Mouse (Mus musculus) common myeloid progenitor, adult 5-6 weeks (primary cell): ENCODE measurements around the gene Mapkapk2. TPM values are rescaled to one million over a fixed set of nuclear protein-coding genes. Genes with fewer than 3 reads are reported as not detected.
"Not testable (repeated sequence)": the region's sequence is repeated elsewhere in the genome, so short reads cannot be mapped to it uniquely, and the experiment has no call there.

Experiments used
- ATAC-seq: replicated peaks from 2 replicates; pipeline ENCODE4 v1.8.0; 2016; ENCODE audit warnings: low read depth, mild to moderate bottlenecking, moderate TSS enrichment, inconsistent platforms; ENCODE audit not compliant: poor library complexity, severe bottlenecking
- total RNA-seq: library from RNA; stranded (forward); fragments of 200-1000, 187-1606 nt; gene quantifications from 2 replicates; pipeline ENCODE4 v1.2.3, GENCODE M21; 2017

Mapkapk2 gene
- total RNA-seq = 124 and 128 TPM in 2 replicates

DNA sequence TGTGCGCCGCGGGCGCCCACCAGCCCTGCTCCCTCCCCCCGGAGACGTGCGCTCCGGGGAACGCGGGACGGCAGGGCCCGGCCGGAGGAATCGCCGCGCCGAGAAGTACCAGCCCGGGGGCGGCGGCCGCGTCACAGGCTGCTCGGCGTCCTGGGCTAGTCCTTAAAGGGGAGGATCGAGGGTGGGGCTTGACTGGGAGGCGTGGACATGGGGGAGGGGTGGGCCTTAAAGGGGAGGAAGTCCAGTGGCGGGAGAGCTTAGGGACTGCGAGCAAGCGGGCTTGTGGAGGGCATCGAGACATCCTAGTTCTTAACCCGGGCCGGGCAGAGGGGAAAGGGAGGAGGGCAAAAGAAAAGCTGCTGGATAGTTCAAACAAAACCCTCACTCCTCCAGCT is at the start of gene Mapkapk2:
Mapkapk2 (minus strand) TSS at position 127 of the 395 bp plus-strand sequence.
- ATAC-seq = peak; percentile 82

DNA sequence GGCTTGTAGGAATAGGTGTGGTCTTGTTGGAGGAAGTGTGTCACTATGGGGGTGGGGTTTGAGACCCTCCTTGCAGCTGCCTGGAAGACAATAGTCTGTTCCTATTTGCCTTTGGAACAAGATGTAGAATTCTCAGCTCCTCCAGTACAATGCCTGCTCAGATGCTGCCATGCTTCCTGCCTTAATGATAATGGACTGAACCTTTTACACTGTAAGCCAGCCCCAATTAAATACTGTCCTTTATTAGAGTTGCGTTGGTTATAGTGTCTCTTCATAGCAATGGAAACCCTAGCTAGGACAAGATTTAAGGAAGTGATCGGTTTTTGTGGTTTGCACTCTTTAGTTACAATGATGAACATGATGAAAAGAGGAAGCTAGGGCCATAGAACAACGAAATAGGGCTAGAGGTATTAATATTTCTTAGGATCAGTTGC is 48.6 kb upstream of the Mapkapk2 start:
- peak; percentile 94 for ATAC-seq

DNA sequence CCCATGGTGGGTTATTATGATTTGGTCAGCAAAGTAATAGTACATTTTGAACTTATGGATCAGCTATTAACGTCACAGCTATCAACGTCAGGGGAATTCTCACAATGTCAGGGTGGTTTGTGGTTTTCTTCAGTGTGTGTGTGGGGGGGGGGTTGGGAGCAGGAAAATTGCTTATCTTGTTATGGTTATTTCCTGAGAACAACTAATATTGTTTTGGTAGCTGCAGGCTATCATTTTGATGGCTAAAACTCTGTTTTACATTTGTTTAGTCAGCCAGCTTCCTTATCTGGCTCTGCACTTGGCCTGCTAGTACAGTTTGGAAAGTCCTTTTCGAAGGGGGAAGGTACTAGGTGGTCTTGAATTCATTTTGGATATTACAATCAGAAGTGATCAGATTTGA is 47.6 kb upstream of the Mapkapk2 start:
- ATAC-seq = not testable (repeated sequence)

GRCm38 (mm10) chr1:131142472-131142871 is 44.8 kb upstream of the Mapkapk2 start:
- no peak for ATAC-seq

DNA sequence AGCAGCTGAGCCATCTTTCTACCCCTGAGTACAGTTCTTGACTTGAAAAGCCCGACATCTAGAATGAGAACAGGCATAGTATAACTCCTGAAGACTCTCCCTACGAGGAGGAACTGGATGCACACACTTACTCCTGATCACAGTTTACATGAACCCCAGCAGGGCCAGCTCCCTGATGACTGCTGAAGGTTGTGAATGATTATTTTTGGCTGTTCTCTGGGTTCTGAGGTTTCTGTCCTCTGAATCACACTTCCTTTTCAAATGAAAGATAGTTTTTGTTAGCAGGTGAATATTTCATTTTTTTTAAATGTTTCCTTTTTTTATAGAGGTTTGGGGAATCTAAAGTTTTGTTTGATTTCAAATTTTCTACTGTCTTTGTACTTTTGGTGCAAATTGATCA is 43.8 kb upstream of the Mapkapk2 start:
- no peak for ATAC-seq

DNA sequence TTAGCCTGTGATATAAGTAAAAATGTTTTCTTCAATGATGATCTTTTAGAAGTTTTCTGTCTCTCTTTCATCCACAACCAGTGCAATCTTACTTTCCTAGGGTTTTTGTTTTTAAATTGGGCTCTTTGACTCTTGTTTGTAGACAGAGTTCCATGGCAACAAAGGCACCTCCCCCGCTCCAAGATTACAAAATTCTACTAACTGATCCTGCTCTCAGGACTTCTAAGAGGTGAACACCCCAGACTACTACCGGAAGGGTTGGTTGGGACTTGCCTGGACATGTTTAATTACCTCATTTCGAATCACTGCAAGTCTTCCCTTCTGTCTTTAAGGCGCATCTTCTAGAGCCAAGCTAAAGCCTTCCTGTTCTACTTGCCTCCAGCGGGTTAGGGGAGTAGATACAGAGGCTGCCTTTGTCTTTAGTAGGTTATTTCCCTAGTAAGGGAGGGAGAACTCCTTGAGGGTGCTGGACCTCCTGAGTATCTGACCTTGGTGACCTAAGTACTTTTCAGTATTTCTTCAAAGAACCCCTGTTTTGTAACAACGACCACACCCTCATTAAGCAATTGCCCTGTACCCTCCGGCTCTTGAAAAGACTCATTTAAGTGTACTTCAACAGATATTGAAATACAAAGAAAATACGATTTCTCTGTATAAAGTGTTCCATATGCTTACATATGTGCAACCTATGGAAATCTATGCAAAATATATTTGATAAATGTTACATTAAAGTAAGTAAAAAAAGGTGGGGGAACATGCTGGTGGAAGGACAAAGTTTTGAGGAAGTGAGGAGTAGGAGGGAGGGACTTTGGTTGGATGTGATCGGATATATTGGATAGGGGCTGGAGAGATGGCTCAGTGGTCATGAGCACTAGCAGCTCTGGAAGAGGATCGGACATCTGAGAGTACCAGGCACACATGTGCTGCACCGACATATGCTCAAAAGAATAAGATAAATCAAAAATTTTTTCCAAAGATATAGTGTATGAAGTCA is 41.8 kb upstream of the Mapkapk2 start:
- peak; percentile 10; the same call in 1 of the 2 replicates for ATAC-seq

DNA sequence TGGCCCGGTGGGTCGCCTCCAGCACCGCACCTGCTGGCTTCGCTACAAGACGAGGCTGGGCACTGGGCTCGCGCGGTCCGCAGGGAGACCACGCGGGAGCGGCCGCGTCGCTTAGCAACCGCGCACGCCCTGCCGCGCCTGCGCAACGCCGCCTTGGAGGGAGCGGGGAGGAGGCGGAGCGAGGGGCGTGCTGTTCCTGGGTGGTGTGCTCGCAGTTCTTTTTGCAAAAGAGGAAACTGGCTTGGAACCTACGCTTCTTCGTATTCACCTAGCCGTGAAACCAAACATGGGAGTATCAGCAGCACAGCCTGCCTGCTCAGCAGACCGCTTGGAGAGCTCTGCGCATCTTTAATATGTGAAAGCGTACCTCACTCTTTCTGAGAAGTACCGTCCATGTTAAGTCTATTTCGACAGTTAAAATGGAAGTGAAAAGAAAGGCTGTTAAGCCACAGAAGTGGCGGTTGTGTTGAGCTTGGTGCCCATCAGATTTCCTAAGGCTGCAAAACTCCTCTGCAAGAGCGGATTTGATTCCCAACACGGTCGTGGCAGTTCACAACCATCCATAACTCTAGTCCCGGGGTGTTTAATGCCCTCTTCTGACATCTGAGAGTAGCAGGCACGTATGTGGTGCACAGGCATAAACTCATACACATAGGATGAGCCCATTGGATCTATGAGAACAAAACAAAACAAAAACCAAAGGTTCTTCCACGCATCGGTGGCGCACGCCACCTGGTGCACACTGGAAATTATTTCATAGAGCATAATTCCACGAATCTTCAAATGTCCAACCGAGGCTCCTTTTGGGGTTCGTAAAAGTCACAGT is 40.8 kb upstream of the Mapkapk2 start, which contains the start of gene Dyrk3:
Dyrk3 (minus strand) TSS at position 150 of the 826 bp plus-strand sequence.
- peak; percentile 60 for ATAC-seq

GRCm38 (mm10) chr1:131137717-131138118 is 40.1 kb upstream of the Mapkapk2 start:
- ATAC-seq = no peak

DNA sequence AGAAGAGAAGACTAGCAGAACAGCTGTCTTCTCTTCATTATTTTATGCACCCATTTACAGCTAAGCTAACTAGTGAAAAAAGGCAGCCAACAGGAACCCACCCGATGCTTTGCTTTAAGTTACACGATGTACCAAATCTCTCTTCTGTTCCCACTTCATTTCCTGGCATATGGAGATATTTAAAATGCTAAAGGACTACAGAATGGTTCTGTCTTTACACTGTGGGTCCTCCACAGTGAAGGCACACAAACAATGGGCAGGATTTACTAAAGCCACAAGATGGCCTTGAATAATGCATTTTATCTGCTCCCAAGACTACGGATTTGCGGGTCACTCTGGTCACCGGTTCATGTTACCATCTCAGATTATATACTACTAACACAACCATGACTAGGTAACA is 39.5 kb upstream of the Mapkapk2 start:
- no peak for ATAC-seq

DNA sequence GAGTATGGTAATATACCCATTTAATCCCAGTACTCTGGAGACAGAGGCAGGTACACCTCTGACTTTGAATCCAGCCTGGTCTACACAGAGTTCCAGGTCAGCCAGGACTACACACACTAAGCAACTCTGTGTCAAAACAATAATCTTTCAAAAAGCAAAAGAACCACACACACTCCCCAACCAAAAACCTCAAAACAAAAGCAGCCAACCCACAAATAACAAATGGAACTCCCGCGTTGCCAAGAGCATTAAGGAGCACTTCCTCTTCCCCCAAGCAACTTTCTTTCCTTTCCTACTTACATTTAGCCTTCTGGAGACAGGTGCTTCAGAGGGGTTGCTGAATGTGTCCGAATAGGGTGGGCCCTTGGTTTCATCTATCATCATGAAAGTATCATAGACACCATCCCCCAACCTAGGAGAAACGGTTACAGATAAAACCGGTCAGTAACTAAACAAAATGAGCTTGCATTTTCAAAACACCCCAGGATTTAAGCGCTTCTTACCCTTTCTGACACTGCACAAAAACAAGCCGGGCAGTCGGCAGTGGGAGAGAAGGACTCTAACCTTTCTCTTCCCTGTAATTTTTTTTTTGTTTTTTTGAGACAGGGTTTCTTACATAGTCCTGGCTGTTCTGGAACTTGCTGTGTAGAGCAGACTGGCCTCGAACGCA is 38.5 kb upstream of the Mapkapk2 start:
- peak; percentile 30 for ATAC-seq

GRCm38 (mm10) chr1:131134942-131135522 is 37.4 kb upstream of the Mapkapk2 start:
- ATAC-seq = peak; percentile 19; the same call in 1 of the 2 replicates

DNA sequence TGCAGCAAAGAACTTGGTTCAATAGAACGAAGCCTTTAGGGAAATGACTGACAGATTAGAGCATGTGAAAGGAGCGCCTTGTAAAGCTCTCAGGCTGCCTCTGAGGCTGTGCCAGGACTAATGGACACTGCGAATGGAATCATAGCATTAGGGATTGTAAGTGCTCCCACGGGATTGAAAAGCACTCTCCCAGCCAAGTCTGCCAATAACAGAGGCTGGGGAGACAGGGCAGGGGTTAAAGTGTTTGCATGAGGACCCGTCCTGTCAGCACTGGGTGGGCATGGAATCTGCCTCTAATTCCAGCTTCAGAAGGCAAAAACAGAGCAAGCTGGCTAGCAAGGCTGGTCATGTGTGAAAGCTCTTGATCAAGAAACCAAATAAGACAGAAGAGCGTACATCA is 36.6 kb upstream of the Mapkapk2 start:
- ATAC-seq = no peak

- peak; percentile 86 for ATAC-seq
These were observed 28.5 kb upstream of the Mapkapk2 start for GRCm38 (mm10) chr1:131125987-131126744.

DNA sequence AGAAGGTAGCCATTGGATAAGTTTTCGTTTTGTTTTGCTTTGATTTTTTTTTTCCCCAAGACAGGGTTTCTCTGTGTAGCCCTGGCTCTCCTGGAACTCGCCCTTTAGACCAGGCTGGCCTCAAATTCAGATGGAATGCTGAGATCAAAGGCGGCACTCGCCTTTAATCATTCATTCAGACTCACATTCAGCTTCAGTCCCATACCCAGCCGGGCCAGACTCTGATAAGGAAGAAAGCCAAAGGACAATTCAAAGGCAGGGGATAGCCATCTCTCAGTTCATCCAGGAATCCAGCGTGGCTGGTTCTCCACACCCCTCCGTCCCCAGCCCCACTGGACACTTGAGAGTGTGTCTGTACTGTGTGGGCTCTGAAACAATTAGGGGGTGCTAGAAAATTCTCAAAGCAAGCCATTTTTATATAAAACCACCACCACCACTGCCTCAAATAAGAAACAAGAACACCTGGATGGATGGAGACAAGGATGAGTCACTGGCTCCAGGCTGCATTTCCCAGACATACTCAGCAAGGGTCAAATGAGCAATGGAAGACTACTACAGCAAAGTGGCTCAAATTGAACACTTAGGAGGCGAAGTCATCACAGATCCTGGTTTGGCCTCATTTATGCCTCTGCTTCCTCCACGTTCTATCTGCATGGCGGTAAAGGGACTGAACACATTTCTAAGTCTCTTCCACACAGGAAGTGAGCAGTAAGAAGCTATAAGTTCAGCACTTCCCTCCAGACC is 26.1 kb upstream of the Mapkapk2 start:
- no peak for ATAC-seq

DNA sequence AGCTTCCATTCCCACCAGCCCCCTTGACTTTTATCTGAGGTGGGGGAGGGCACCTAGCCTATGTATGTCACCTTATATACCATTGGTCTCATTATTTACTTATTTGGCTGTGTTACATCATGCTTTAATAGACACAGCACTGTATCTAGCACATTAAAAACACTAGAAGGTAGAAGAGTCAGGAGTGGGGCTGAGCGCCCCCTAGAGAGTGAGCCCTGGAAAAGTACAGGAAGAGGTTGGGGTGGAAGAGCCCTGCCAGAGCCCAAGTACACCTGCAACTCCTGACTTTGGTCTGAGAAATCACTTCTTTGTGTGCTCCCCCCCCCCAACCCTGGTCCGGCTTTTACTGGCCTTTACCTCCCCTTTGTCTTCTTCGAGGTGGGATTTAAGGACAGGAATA is 24.4 kb upstream of the Mapkapk2 start:
- no peak for ATAC-seq

DNA sequence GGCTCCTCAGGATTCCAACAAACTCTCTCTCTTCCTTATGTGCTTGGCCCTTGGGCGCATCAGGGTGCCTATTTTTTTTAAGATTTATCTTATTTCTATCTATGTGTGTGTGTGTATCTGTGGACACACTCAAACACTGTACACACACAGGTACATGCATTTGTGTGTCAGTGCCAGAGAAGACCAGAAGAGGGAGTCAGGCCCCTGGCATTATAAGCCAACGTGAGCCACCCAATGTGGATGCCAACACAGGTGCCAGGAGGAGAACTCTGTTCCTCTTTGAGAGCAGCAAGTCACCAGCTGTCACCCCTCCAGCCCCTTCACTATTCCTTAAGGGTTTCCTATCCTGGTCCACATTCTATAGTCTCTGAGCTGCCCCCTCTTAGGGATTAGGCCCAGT is 21.4 kb upstream of the Mapkapk2 start:
- peak; percentile 68 for ATAC-seq

DNA sequence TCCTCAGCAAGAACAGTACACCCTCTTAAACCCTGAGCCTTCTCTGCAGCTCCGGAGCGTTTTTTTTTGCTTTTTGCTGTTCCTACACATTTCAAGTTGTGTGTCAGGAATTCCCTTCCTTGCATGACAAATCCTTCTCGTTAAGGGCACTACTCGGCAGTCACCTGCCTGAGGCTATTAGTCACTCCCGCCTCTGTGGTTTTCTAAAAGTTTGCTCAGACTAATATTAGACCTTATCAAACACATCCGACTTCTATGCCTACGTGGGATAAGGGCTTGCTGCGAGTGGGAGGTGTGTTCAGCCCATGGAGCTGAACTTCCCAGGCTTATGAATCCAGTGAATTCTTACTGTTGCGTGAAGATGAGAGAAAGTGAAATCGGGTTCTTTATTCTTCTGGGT is 20.9 kb upstream of the Mapkapk2 start:
- no peak for ATAC-seq

DNA sequence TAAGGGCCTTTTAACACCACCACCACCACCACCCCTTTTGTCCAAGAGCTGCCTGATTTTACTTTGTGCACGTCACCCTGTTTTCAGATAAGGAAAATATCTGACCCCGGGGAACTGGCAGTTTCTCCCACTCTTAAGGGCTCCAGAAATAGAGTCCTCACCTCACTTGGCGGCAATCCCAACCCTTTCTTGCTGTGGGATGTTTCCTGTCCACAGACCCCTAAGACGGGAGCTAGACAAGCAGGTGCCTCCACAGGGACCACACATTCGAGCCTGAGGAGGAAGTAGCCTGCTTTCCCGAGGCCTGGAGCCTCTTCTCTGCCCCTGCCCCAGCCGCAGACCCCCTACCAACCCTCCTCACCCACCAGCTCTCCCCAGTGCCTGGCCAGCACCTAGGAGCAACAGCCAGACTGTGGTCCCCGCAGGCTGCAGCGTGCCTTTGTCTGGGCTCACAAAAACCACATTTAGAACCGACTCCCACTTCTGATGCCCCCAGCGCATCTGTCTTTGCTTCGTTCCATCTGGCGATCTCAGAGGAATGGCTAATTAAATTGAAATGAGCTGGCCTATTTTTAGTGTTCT is 18.9 kb upstream of the Mapkapk2 start:
- 0 out of 2 replicates have a peak, but pooled peaks have one; percentile 19 for ATAC-seq
